Mouse (Mus musculus) neural tube, postnatal 0 days (tissue): ENCODE measurements around the gene Atp8b5. TPM values are rescaled to one million over a fixed set of nuclear protein-coding genes. Genes with fewer than 3 reads are reported as not detected.

Experiments used
- polyA plus RNA-seq: library from polyadenylated mRNA; unstranded; fragments of >200 nt; fragmentation: Nextera tagmentation; extraction: Ambion mirVana; gene quantifications from 2 replicates; pipeline ENCODE4 v1.2.1, GENCODE M21; 2015

Gene Atp8b5
- polyA plus RNA-seq: 0.22 and 0.75 TPM in 2 replicates

DNA sequence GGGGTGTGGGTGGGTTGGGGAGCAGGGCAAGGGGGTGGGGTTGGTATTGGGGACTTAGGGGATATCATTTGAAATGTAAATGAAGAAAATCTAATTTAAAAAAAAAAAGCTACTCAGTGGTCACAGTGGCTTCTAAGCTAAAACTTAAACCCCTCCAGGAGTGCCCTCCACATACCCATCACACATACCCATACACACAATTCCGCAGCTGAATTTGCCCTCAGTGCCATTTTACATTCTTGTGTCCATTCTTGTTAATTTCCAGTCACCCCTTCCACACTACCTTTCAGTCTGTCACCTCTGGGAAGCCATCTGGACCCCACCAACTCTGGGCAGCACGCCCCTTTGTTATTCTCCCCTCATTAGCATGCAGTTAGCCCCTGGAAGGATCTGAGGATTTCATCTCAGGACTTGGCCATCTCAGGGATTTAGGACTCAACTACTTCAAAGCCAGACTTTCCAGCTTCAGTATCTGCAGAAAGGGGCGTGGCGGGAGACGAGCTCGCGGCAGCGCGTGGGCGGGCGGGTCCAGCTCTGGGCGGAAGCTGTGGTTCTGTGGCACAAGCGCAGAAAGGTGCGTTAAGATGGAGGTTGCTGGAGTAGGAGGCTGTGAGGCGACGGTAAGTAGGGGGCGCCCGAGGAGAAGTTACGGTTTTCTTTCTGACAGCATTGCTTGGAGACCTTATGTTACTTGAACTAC, at the start of gene Atp8b5:
TSS of gene Atp8b5 (plus strand) at position 537 of the 700 bp plus-strand sequence.

DNA sequence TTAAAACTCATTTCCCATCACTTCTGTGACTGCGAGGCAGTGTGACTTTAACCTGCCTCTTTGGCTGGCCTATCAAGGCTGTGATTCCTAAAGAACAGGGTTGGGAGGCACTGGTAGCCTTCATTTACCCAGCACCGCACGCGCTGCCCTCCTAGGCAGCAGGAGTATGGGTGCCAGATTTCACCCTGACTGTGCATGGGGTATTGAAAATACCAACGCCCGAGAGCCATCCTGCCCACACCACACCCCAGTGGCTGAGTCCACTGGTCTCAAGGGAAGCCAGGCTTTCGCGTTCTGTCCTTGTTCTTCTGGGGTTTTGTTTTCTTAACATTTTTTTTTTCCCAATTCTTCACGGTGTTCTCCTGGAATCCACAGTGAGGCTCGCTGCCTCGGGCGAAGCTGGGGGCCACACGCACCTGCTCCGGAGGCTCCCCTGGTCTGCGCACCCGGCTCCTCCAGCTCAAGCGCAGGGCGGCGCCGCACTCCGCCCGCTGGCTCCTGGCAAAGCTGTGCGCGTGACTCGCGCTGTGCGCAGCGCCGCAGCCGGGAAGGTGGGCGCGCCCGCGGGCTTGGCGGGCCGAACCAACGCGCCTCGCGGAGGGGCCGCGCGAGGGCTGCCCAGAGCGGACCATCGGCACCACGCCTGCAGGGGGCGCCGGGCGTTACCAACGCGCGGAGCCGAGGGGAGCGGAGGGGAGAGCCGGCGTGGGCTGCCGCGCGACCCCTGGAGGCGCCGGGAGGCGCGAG, 114.6 kb downstream of the Atp8b5 start, which contains the start of gene Rusc2:
TSS of gene Rusc2 (plus strand) at position 572 of the 747 bp plus-strand sequence.

Other genes with a start within 250 kb of the Atp8b5 start
- 20.2 and 22.9 TPM in 2 replicates for gene Pigo, start 241.3 kb upstream of the Atp8b5 start, polyA plus RNA-seq
- 240 and 247 TPM in 2 replicates for gene Stoml2, start 235.4 kb upstream of the Atp8b5 start, polyA plus RNA-seq
- gene Fam214b, start 220.9 kb upstream of the Atp8b5 start, polyA plus RNA-seq: 25.8 and 28.0 TPM in 2 replicates
- gene Unc13b, start 208.2 kb upstream of the Atp8b5 start, polyA plus RNA-seq: 5.6 and 6.8 TPM in 2 replicates
- 59.5 and 73.1 TPM in 2 replicates for gene Rusc2, start 114.8 kb downstream of the Atp8b5 start, polyA plus RNA-seq
- 3.3 and 4.0 TPM in 2 replicates for gene Fam166b, start 162.0 kb downstream of the Atp8b5 start, polyA plus RNA-seq
- 23.4 and 24.1 TPM in 2 replicates for gene Tesk1, start 174.8 kb downstream of the Atp8b5 start, polyA plus RNA-seq
- gene Cd72, start 187.5 kb downstream of the Atp8b5 start, polyA plus RNA-seq: 3.3 and 5.4 TPM in 2 replicates
- not detected in 2 replicates for gene Sit1, start 216.6 kb downstream of the Atp8b5 start, polyA plus RNA-seq
- gene Ccdc107, start 225.7 kb downstream of the Atp8b5 start, polyA plus RNA-seq: 110 and 113 TPM in 2 replicates
- gene Arhgef39, start 232.5 kb downstream of the Atp8b5 start, polyA plus RNA-seq: 2.9 and 3.9 TPM in 2 replicates
- 0.23 and 0.37 TPM in 2 replicates for gene Car9, start 239.8 kb downstream of the Atp8b5 start, polyA plus RNA-seq